Mouse (Mus musculus): ENCODE measurements around the gene Rapgefl1.

GRCm38 (mm10) chr11:98850100-98851093 is 13.8 kb downstream of the Rapgefl1 start:
- TF ChIP-seq ZC3H11A (IDR thresholded peaks at IDR 0.05; ENCODE audit: borderline replicate concordance, low read depth, low read length) (no peak), ZNF384 (IDR thresholded peaks at IDR 0.05; ENCODE audit: low read depth, low read length) (no peak), HCFC1 (IDR thresholded peaks at IDR 0.05; ENCODE audit: borderline replicate concordance, insufficient read depth, low read length) (no peak)
